Mouse (Mus musculus) olfactory bulb, adult 2 months (tissue): Measurements from ENCODE around the gene Depdc1b. TPM values are rescaled to one million over a fixed set of nuclear protein-coding genes. Genes with fewer than 3 reads are reported as not detected.

Experiments
- H3K27ac ChIP-seq: fragments of 200-500 bp; 2 replicates; pipeline ENCODE4 v1.5.1; 2012; ENCODE audit warnings: low read depth, low read length; ENCODE audit not compliant: insufficient read depth
- H3K4me1 ChIP-seq: fragments of 200-500 bp; 2 replicates; pipeline ENCODE4 v1.6.1; 2012; ENCODE audit warnings: low read length; ENCODE audit not compliant: control insufficient read depth, insufficient read depth
- H3K4me3 ChIP-seq: fragments of 200-500 bp; 2 replicates; pipeline ENCODE4 v1.5.1; 2012; ENCODE audit warnings: mild to moderate bottlenecking, low read depth, low read length, moderate library complexity; ENCODE audit not compliant: insufficient read depth
- CTCF ChIP-seq: fragments of 200-500 bp; IDR thresholded peaks from 2 replicates; pipeline ENCODE4 v1.5.1; 2012; ENCODE audit warnings: low read depth, mild to moderate bottlenecking, low read length, moderate library complexity; ENCODE audit not compliant: insufficient read depth
- POLR2A ChIP-seq: fragments of 200-500 bp; IDR thresholded peaks from 2 replicates; pipeline ENCODE4 v1.6.1; 2012; ENCODE audit warnings: mild to moderate bottlenecking, low read depth, low read length, moderate library complexity; ENCODE audit not compliant: insufficient read depth
- WGBS: fragments of 180-500 bp; shearing (Covaris S2); methylation state at CpG from one replicate; pipeline ENCODE4 v1.1.7; 2018; 5-methylcytosine and 5-hydroxymethylcytosine counted together
- polyA plus RNA-seq: library from polyadenylated mRNA; stranded (reverse); fragments of >200 nt; gene quantifications from 2 replicates; pipeline ENCODE4 v1.2.4, GENCODE M21; 2012; ENCODE audit warnings: low replicate concordance; ENCODE audit not compliant: missing spikeins, insufficient read depth, insufficient read length

Gene Depdc1b
- polyA plus RNA-seq, 1 experiment, result not detected

GRCm38 (mm10) chr13:108429623-108430022 is 113.5 kb downstream of the Depdc1b start:
- no peaks in the 10 kb centered on the region for H3K4me1 ChIP-seq
- no peak for TF ChIP-seq POLR2A
- 91% methylated on average over 2 of the region's 2 CpGs for WGBS
- no peak overlapping the region for H3K27ac ChIP-seq
- no peak overlapping the region for H3K4me3 ChIP-seq

DNA sequence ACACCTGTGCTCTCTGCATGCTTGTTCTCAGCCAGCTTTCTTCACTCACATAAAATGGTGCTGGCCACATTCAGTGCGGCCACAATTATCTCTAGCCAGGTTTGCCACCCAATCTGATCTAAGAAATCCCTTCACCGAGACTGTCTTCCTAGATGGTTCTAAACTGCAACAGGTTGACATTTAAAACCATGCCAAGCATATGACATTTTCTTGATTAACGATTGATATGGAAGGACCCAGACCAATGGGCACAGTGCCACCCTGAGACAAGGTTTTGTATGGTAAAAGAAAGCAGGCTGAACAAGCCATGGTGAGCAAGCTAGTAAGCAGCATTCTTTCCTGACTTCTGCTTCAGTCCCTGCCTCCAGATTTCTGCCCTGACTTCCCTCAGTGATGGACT is 115.6 kb downstream of the Depdc1b start:
- 96% methylated on average over 3 of the region's 3 CpGs for WGBS
- Histone ChIP-seq H3K4me1 (no peaks in the 10 kb centered on the region), H3K27ac (no peak overlapping the region), H3K4me3 (no peak overlapping the region)
- TF ChIP-seq CTCF (no peak), POLR2A (no peak)

GRCm38 (mm10) chr13:108435687-108436086 is 119.6 kb downstream of the Depdc1b start:
- Histone ChIP-seq H3K4me3 (no peak overlapping the region), H3K4me1 (no peaks in the 10 kb centered on the region)
- TF ChIP-seq POLR2A (no peak), CTCF (no peak)

GRCm38 (mm10) chr13:108437424-108437823 is 121.3 kb downstream of the Depdc1b start:
- WGBS, result 88% methylated on average over 2 of the region's 2 CpGs
- TF ChIP-seq POLR2A (no peak), CTCF (no peak)
- Histone ChIP-seq H3K4me1 (no peaks in the 10 kb centered on the region), H3K4me3 (no peak overlapping the region), H3K27ac (no peak overlapping the region)

More at GRCm38 (mm10) chr13:108435687-108436086, 119.6 kb downstream of the Depdc1b start:
- H3K27ac ChIP-seq, result no peak overlapping the region

DNA sequence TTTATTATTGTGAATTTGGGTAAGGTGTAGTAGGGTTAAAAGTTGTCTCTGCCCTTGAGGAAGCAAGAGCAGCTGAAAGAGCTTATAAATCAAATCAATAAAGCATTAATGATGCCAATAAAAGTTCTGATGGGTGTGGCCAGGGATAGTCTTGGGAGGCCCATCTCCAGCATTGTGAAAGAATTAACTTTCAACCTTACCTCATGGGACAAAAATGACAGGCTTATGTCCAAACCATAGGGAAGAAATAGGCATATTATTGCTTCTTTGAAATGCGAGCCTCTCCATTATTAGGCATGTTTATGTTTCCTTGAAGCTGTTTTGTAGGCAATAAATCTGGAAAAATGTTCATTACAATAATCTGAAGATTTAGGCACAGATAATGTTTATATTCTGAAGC is 122.9 kb downstream of the Depdc1b start:
- TF ChIP-seq POLR2A (no peak), CTCF (no peak)
- Histone ChIP-seq H3K4me3 (no peak overlapping the region), H3K27ac (no peak overlapping the region), H3K4me1 (no peaks in the 10 kb centered on the region)
- WGBS, result 100% methylated on average over 1 of the region's 1 CpGs

- Histone ChIP-seq H3K4me3 (no peak overlapping the region), H3K4me1 (no peaks in the 10 kb centered on the region), H3K27ac (no peak overlapping the region)
- WGBS, result 90% methylated on average over 11 of the region's 11 CpGs
- TF ChIP-seq POLR2A (no peak), CTCF (no peak)
Observed at GRCm38 (mm10) chr13:108448348-108448931, 132.3 kb downstream of the Depdc1b start.

DNA sequence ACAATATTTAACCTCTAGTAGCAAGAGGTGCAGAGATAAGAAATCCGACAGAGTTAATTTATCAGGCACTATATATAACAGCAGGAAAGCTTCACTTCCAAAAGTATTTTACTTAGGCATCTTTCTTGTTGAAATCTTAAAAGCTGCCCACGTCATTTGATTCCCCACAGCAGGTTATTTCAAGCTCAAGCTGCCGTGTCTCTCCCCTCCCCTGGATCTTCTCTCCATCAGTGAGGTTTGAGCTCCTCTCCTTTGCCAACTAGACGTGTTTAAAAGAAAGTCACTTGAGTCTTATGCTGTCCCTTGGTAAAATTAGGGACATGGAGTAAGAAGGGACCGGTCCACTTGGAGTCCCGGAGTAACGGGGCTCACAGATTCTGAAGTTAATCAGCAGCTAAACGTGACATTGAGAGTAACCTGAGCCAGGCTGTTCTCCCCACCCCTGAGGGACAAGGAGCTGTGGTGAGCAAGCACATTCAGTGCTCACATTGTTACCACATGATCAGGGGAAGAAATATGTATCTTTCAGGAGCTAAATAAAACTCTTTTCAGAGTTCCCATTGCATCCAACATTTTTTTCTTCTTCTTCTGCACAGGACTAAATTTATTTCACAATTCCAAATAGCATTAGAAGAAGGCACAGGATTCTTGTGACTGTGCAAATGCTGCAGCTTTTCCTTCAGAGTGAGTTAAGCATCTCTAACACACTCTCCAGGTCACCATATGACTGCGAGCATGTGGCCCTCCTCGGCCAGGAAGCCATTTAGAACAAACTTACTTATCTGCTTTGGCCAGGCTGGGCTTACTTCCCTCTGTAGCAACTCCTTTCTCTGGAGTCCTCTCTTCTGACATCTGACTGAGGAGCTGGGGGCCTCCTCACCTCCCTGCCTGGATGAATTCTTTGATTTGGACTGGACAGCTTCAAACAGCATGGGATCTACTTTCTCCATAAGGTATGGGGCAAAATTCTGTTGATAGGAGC is 133.3 kb downstream of the Depdc1b start, which contains the start of gene Pde4d:
Gene Pde4d, plus strand, starts transcription at position 833 of the 982 bp plus-strand sequence.
- no peak within 1 kb of the TSS for H3K4me3 ChIP-seq
- H3K27ac ChIP-seq, result no peak within 1 kb of the TSS
- TF ChIP-seq POLR2A, result no peak
- TF ChIP-seq CTCF, result no peak
- no peaks in the 10 kb centered on the region for H3K4me1 ChIP-seq
- WGBS, result 54% methylated on average over 10 of the region's 10 CpGs

DNA sequence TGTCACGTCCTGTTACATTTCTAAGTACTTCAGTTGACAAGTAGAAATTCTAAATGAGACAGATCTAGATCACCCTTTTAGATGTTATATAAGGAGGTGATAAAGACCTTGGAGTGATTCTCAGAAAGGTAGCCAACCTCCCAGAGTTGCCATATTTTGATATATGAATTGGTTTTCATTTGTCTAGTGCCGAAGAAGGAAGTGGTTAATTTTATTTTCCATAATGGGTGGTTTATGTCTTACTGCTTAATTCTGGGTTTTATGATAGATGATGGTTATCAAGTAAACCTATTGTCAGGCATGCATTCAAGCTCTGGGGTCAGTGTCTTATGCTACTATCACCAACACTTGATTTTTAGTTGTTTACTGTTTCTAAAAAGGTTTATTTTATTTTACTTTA is 135.0 kb downstream of the Depdc1b start:
- WGBS, result 92% methylated on average over 2 of the region's 2 CpGs
- Histone ChIP-seq H3K27ac (no peak overlapping the region), H3K4me1 (no peaks in the 10 kb centered on the region), H3K4me3 (no peak overlapping the region)
- TF ChIP-seq CTCF, result no peak
- no peak for TF ChIP-seq POLR2A
